Mouse (Mus musculus) right cerebral cortex, postnatal 4 days (tissue): ENCODE measurements around the gene Olfr532.
"Not testable (repeated sequence)": the region's sequence is repeated elsewhere in the genome, so short reads cannot be mapped to it uniquely, and the experiment has no call there.

Experiments
- DNase-seq: peaks from one replicate; pipeline ENCODE4 v3.0.0-alpha.2; 2022

The Olfr532 gene

DNA sequence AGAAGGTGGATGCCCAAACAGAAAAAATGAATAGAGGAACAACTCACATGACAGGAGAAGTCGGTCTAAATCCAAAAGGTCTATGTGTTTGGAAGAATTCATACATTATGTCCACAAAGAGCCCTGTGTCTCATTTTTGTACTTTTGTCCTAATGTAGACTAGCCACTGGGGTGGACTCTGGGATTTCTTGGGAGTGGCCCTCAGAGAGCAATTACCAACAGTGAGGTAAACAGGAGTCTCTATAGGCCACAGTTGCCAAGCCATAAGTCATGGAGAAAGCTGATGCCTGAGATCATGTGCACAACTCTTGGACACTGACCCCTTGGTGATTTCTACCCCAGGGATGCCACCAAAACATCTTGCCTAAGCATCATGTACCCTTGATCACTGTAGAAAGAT is at the start of gene Olfr532:
TSS of gene Olfr532 (minus strand) at position 101 of the 400 bp plus-strand sequence.
- DNase-seq = no peak

GRCm38 (mm10) chr7:140463070-140463469 is 41.6 kb upstream of the Olfr532 start, which contains the start of gene Olfr533:
TSS of gene Olfr533 (plus strand) at chr7:140463370.
- DNase-seq = not testable (repeated sequence)

DNA sequence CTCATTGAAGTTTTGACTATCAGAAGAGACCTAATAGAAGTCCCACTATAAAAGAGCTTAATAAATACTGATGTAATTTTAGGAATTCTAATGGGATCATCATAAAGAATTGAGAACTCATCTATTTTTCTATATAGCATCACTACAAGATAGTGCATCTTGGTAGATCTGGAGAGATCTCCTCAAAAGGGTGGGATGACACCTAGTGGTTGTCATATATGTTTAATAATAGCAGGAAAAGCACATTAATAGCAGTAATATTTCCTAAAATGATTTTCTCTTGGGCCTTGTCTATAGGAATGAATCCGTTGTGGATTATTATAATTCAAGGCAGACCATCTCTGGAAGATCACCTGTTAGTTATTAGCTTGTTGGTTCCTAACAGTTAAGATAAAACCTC is 21.7 kb upstream of the Olfr532 start:
- DNase-seq = no peak

- no peak for DNase-seq
Observed at GRCm38 (mm10) chr7:140402818-140403217, 18.6 kb downstream of the Olfr532 start, which contains the start of gene Olfr531. TSS of gene Olfr531 (minus strand) at chr7:140402918.

DNA sequence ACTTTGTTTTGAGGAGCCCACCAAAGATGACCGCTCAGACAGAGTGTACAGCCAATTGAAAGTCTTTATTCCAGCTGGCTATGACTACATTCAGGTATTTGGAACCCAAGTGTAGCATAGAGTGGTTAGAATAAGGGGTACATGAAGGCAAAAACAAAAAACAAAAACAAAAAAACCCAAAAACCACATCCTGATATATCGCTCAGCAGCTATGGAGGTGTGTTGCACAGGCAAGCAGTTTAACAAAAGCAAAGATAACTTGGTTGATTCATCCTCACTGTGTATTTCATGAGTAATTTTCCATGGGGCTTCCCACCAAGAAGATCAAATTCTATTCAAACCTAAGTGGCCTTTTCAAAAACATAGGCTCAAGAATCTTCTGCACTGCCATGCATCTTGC is 44.5 kb downstream of the Olfr532 start:
- DNase-seq = no peak

DNA sequence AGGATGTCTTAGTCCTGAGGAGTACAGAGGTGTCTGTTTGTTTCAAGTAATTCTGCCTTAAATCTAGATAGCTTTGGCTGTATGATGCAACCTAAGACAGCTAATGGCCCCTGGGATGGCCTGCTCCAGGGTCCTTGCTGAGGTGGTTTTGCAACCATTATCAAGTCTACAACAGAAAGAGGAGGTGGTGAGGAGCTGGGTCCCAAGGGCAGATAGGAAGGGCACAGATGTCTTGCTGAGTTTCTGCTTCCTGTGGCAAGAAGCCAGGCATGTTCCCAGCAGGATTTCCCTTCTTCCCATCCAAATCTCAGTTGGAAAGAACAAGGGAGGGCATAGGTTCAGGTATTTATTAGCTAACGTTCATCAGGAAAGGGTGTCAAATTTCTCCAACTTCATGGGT is 45.2 kb downstream of the Olfr532 start, which contains the start of gene Olfr530:
TSS of gene Olfr530 (minus strand) at position 101 of the 400 bp plus-strand sequence.
- DNase-seq = no peak

DNA sequence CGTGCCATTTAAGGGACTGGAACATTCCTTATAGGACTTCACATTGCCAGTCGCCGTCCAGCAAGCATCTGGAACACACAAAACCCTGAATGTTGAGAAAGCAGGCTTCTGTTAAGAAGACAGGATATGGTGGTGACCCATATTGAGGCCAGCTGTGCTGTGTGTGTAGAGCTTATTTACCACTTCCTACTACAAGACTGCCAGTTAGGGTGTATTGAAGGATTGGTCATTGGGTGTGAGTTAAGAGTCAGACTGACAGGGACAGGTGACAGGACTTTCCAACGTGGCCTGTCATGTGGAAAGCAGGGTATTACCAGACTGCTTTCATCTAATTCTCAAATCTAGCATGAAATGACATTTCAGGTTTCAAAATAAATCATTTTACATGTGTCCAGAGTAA is 47.1 kb downstream of the Olfr532 start:
- no peak for DNase-seq
